Mouse (Mus musculus): Measurements from ENCODE around the gene Gm13101. TPM values are rescaled to one million over a fixed set of nuclear protein-coding genes. Genes with fewer than 3 reads are reported as not detected.
"Not testable (repeated sequence)": the region's sequence is repeated elsewhere in the genome, so short reads cannot be mapped to it uniquely, and the experiment has no call there.

Gene Gm13101
- polyA plus RNA-seq (2015; fragmentation: Nextera tagmentation; extraction: Ambion mirVana): not detected in 2 replicates

- H3K27me3 ChIP-seq; H3K9me3 ChIP-seq (replicated peaks); H3K4me3 ChIP-seq; H3K27ac ChIP-seq; H3K4me1 ChIP-seq; H3K36me3 ChIP-seq (ENCODE audit: poor library complexity, severe bottlenecking); H3K4me2 ChIP-seq; H3K9ac ChIP-seq; ATAC-seq: not testable (repeated sequence)
- 48% methylated on average over 2 of the region's 2 CpGs for WGBS
Observed at GRCm38 (mm10) chr4:143966850-143967249, at the start of gene Gm13101. Gene Gm13101 (minus strand): TSS chr4:143966950.

GRCm38 (mm10) chr4:143994269-143994668, 27.5 kb upstream of the Gm13101 start, which contains the start of gene Pramef17:
Gene Pramef17 (minus strand): TSS chr4:143994369.
- 56% methylated on average over 3 of the region's 3 CpGs for WGBS
- not testable (repeated sequence) for ATAC-seq, H3K4me2 ChIP-seq

GRCm38 (mm10) chr4:143988126-143988525, 21.4 kb upstream of the Gm13101 start:
- not testable (repeated sequence) for H3K9me3 ChIP-seq (replicated peaks); H3K27ac ChIP-seq; H3K4me3 ChIP-seq; ATAC-seq; H3K27me3 ChIP-seq; H3K36me3 ChIP-seq (ENCODE audit: poor library complexity, severe bottlenecking); H3K4me2 ChIP-seq; H3K9ac ChIP-seq; H3K4me1 ChIP-seq
- WGBS: 94% methylated on average over 17 of the region's 17 CpGs

More at GRCm38 (mm10) chr4:143994269-143994668, 27.5 kb upstream of the Gm13101 start, which contains the start of gene Pramef17:
- not testable (repeated sequence) for H3K9ac ChIP-seq; H3K4me3 ChIP-seq; H3K27me3 ChIP-seq; H3K4me1 ChIP-seq; H3K27ac ChIP-seq; H3K36me3 ChIP-seq (ENCODE audit: poor library complexity, severe bottlenecking)
- peaks cover 19% of the 10 kb centered on the region; the same call in 1 of the 2 replicates for H3K9me3 ChIP-seq (replicated peaks)

GRCm38 (mm10) chr4:143987475-143987941, 20.8 kb upstream of the Gm13101 start:
- 91% methylated on average over 12 of the region's 17 CpGs for WGBS
- not testable (repeated sequence) for H3K4me2 ChIP-seq; H3K9me3 ChIP-seq (replicated peaks); H3K9ac ChIP-seq; H3K36me3 ChIP-seq (ENCODE audit: poor library complexity, severe bottlenecking); H3K4me3 ChIP-seq; H3K27ac ChIP-seq; H3K27me3 ChIP-seq; ATAC-seq; H3K4me1 ChIP-seq

GRCm38 (mm10) chr4:143985733-143986132, 19.0 kb upstream of the Gm13101 start:
- H3K4me1 ChIP-seq; H3K9me3 ChIP-seq (replicated peaks); H3K27ac ChIP-seq; H3K9ac ChIP-seq; H3K27me3 ChIP-seq; ATAC-seq; H3K4me3 ChIP-seq; H3K4me2 ChIP-seq; H3K36me3 ChIP-seq (ENCODE audit: poor library complexity, severe bottlenecking): not testable (repeated sequence)
- 95% methylated on average over 6 of the region's 9 CpGs for WGBS

- not testable (repeated sequence) for H3K27me3 ChIP-seq; H3K27ac ChIP-seq; H3K4me3 ChIP-seq; H3K9me3 ChIP-seq (replicated peaks); ATAC-seq; H3K4me2 ChIP-seq; H3K36me3 ChIP-seq (ENCODE audit: poor library complexity, severe bottlenecking); H3K9ac ChIP-seq; H3K4me1 ChIP-seq
- WGBS: no CpG with 5 or more reads among the region's 7 CpGs
Observed at GRCm38 (mm10) chr4:143985165-143985564, 18.4 kb upstream of the Gm13101 start.

GRCm38 (mm10) chr4:143983446-143983845, 16.7 kb upstream of the Gm13101 start:
- not testable (repeated sequence) for H3K36me3 ChIP-seq (ENCODE audit: poor library complexity, severe bottlenecking); H3K27me3 ChIP-seq; H3K4me2 ChIP-seq; H3K4me3 ChIP-seq; H3K9ac ChIP-seq; H3K9me3 ChIP-seq (replicated peaks); H3K27ac ChIP-seq; H3K4me1 ChIP-seq; ATAC-seq
- WGBS: 13% methylated on average over 1 of the region's 1 CpGs

GRCm38 (mm10) chr4:143950916-143951315, 15.8 kb downstream of the Gm13101 start, which contains the start of gene Pramef25:
Gene Pramef25 (minus strand): TSS chr4:143951016.
- peaks cover 37% of the 10 kb centered on the region for H3K9me3 ChIP-seq (replicated peaks)
- not testable (repeated sequence) for H3K4me2 ChIP-seq; H3K9ac ChIP-seq; ATAC-seq; H3K27ac ChIP-seq; H3K27me3 ChIP-seq; H3K4me3 ChIP-seq; H3K36me3 ChIP-seq (ENCODE audit: poor library complexity, severe bottlenecking); H3K4me1 ChIP-seq
- WGBS: 85% methylated on average over 1 of the region's 1 CpGs

Other genes with a start within 250 kb of the Gm13101 start
- gene Gm13078, start 247.5 kb downstream of the Gm13101 start, polyA plus RNA-seq (2015; fragmentation: Nextera tagmentation; extraction: Ambion mirVana): not detected in 2 replicates
- not detected in 2 replicates for gene Gm13023, start 177.6 kb downstream of the Gm13101 start, polyA plus RNA-seq (2015; fragmentation: Nextera tagmentation; extraction: Ambion mirVana)
- gene Gm13084, start 150.9 kb downstream of the Gm13101 start, polyA plus RNA-seq (2015; fragmentation: Nextera tagmentation; extraction: Ambion mirVana): not detected in 2 replicates
- not detected in 2 replicates for gene Gm13103, start 120.5 kb downstream of the Gm13101 start, polyA plus RNA-seq (2015; fragmentation: Nextera tagmentation; extraction: Ambion mirVana)
- gene Pramef6, start 66.6 kb downstream of the Gm13101 start, polyA plus RNA-seq (2015; fragmentation: Nextera tagmentation; extraction: Ambion mirVana): not detected in 2 replicates
- not detected in 2 replicates for gene Pramef25, start 15.9 kb downstream of the Gm13101 start, polyA plus RNA-seq (2015; fragmentation: Nextera tagmentation; extraction: Ambion mirVana)
- gene Pramef17, start 27.4 kb upstream of the Gm13101 start, polyA plus RNA-seq (2015; fragmentation: Nextera tagmentation; extraction: Ambion mirVana): not detected in 2 replicates
- gene Pramel4, start 92.2 kb upstream of the Gm13101 start, polyA plus RNA-seq (2015; fragmentation: Nextera tagmentation; extraction: Ambion mirVana): not detected in 2 replicates
- not detected in 2 replicates for gene Gm13102, start 139.5 kb upstream of the Gm13101 start, polyA plus RNA-seq (2015; fragmentation: Nextera tagmentation; extraction: Ambion mirVana)
- gene Oog3, start 195.7 kb upstream of the Gm13101 start, polyA plus RNA-seq (2015; fragmentation: Nextera tagmentation; extraction: Ambion mirVana): not detected in 2 replicates
- not detected in 2 replicates for gene Oog2, start 223.8 kb upstream of the Gm13101 start, polyA plus RNA-seq (2015; fragmentation: Nextera tagmentation; extraction: Ambion mirVana)
- gene C87977, start 246.4 kb upstream of the Gm13101 start, polyA plus RNA-seq (2015; fragmentation: Nextera tagmentation; extraction: Ambion mirVana): not detected in 2 replicates

All from forebrain, embryonic 13.5 days (tissue).